Mouse (Mus musculus) midbrain, embryonic 12.5 days (tissue): Measurements from ENCODE around the gene Ankrd24. TPM values are rescaled to one million over a fixed set of nuclear protein-coding genes. Genes with fewer than 3 reads are reported as not detected.
A peak's percentile ranks its signal among the peaks of the same experiment; 100 is the strongest.

Source experiments
- ATAC-seq: fragments of 200-750 bp; cut with Nextera tagmentation; 2 replicates; pipeline ENCODE4 v1.8.0; 2017; ENCODE audit warnings: low read depth, moderate TSS enrichment, moderate library complexity; ENCODE audit not compliant: low FRiP score
- H3K27ac ChIP-seq: fragments of 300-500 bp; sonication (generic); replicated peaks from 2 replicates; pipeline ENCODE4 v1.5.1; 2016; ENCODE audit warnings: mild to moderate bottlenecking
- H3K27me3 ChIP-seq: fragments of 300-500 bp; sonication (generic); 2 replicates; pipeline ENCODE4 v1.6.1; 2016; ENCODE audit warnings: mild to moderate bottlenecking
- H3K36me3 ChIP-seq: fragments of 300-500 bp; sonication (generic); 2 replicates; pipeline ENCODE4 v1.6.1; 2016
- H3K4me1 ChIP-seq: fragments of 300-500 bp; sonication (generic); 2 replicates; pipeline ENCODE4 v1.6.1; 2016
- H3K4me2 ChIP-seq: fragments of 300-500 bp; sonication (generic); replicated peaks from 2 replicates; pipeline ENCODE4 v1.6.1; 2016; ENCODE audit warnings: mild to moderate bottlenecking, moderate library complexity
- H3K4me3 ChIP-seq: fragments of 300-500 bp; sonication (generic); 2 replicates; pipeline ENCODE4 v1.5.1; 2016; ENCODE audit warnings: mild to moderate bottlenecking
- H3K9ac ChIP-seq: fragments of 300-500 bp; sonication (generic); replicated peaks from 2 replicates; pipeline ENCODE4 v1.6.1; 2016; ENCODE audit warnings: mild to moderate bottlenecking, moderate library complexity
- H3K9me3 ChIP-seq: fragments of 300-500 bp; sonication (generic); 2 replicates; pipeline ENCODE4 v1.6.1; 2016; ENCODE audit warnings: mild to moderate bottlenecking
- WGBS: fragments of 180-500 bp; shearing (Covaris S2); methylation state at CpG from one replicate; pipeline ENCODE4 v1.1.7; 2016; 5-methylcytosine and 5-hydroxymethylcytosine counted together
- polyA plus RNA-seq: library from polyadenylated mRNA; unstranded; fragments of >200 nt; fragmentation: Nextera tagmentation; extraction: Ambion mirVana; gene quantifications from 2 replicates; pipeline ENCODE4 v1.2.1, GENCODE M21; 2016

The Ankrd24 gene
- polyA plus RNA-seq: 6.3 and 7.4 TPM in 2 replicates

DNA sequence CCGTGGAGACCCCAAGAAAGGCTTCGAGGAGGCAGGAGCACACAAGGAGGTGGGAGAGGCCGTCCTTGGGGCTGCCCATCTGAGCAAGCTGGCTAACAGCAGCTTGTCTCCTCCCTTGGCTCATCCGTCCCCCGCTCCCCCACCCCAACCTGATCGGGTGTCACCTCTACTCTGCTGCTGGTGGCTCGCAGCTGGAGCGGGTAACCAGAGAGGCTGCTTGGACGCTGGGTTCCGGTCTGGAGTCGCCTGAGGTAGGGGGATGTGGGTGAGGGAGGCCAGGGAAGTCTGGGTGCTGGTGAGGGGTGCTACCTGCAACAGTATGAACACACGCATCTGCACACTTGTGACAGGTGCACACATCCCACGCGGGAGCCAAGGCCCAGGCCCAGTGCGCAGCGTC is at the start of gene Ankrd24:
Gene Ankrd24, plus strand, starts transcription at position 151 of the 400 bp plus-strand sequence.
- H3K4me1 ChIP-seq: peaks cover 23% of the 10 kb centered on the region
- peaks cover 25% of the 10 kb centered on the region for H3K36me3 ChIP-seq
- 84% methylated on average over 16 of the region's 16 CpGs for WGBS
- peak within 1 kb of the TSS; percentile 80 for H3K4me2 ChIP-seq
- H3K4me3 ChIP-seq: peak within 1 kb of the TSS; percentile 65
- peak within 1 kb of the TSS; percentile 85 for H3K27ac ChIP-seq
- no peak for ATAC-seq
- H3K9me3 ChIP-seq: no peaks in the 10 kb centered on the region
- peaks cover 23% of the 10 kb centered on the region; the same call in 1 of the 2 replicates for H3K27me3 ChIP-seq
- peak within 1 kb of the TSS; percentile 71 for H3K9ac ChIP-seq

DNA sequence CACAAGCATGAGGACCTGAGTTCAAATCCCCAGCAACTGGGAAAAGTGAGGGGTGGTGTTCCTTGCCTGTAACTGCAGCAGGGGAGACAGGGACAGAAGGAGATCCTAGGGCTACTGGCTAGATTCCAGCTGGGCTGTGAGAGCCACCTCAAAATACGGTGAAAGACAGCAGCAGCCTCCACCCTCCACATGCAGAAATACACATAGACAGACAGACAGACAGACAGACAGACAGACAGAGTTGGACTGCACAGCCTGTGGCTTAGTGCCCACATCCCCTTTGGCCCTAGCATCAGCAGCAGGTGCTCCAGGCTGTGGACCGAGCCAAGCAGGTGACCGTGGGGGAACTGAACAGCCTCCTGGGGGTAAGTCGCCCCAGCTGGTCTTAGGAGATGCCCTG is 48.4 kb upstream of the Ankrd24 start:
- Histone ChIP-seq H3K4me2 (no peak overlapping the region), H3K4me1 (peaks cover 21% of the 10 kb centered on the region), H3K27ac (no peak overlapping the region), H3K9me3 (no peaks in the 10 kb centered on the region), H3K9ac (no peak overlapping the region), H3K36me3 (no peaks in the 10 kb centered on the region), H3K27me3 (peaks cover 93% of the 10 kb centered on the region), H3K4me3 (no peak overlapping the region)
- 79% methylated on average over 4 of the region's 4 CpGs for WGBS
- no peak for ATAC-seq

- Histone ChIP-seq H3K27me3 (peaks cover 90% of the 10 kb centered on the region), H3K4me1 (peaks cover 15% of the 10 kb centered on the region), H3K36me3 (no peaks in the 10 kb centered on the region), H3K4me3 (no peak overlapping the region), H3K4me2 (no peak overlapping the region), H3K9ac (no peak overlapping the region), H3K9me3 (no peaks in the 10 kb centered on the region), H3K27ac (no peak overlapping the region)
- no peak for ATAC-seq
- WGBS: 63% methylated on average over 25 of the region's 25 CpGs
These were observed 47.8 kb upstream of the Ankrd24 start for GRCm38 (mm10) chr10:81580441-81581070.

- Histone ChIP-seq H3K9me3 (no peaks in the 10 kb centered on the region), H3K27me3 (peaks cover 89% of the 10 kb centered on the region), H3K9ac (no peak overlapping the region), H3K4me3 (no peak overlapping the region), H3K4me2 (no peak overlapping the region), H3K36me3 (no peaks in the 10 kb centered on the region), H3K27ac (no peak overlapping the region), H3K4me1 (peaks cover 9% of the 10 kb centered on the region; the same call in 1 of the 2 replicates)
- no peak for ATAC-seq
- 29% methylated on average over 6 of the region's 6 CpGs for WGBS
These were observed 45.0 kb upstream of the Ankrd24 start for GRCm38 (mm10) chr10:81583347-81583746.

- no peaks in the 10 kb centered on the region for H3K4me1 ChIP-seq
- ATAC-seq: no peak
- H3K4me3 ChIP-seq: no peak overlapping the region
- no peak overlapping the region for H3K27ac ChIP-seq
- no peaks in the 10 kb centered on the region for H3K9me3 ChIP-seq
- H3K27me3 ChIP-seq: peaks cover 82% of the 10 kb centered on the region
- H3K36me3 ChIP-seq: no peaks in the 10 kb centered on the region
- H3K4me2 ChIP-seq: no peak overlapping the region
- 73% methylated on average over 7 of the region's 7 CpGs for WGBS
- no peak overlapping the region for H3K9ac ChIP-seq
These were observed 39.6 kb upstream of the Ankrd24 start for GRCm38 (mm10) chr10:81588739-81589138.

- no peak overlapping the region for H3K27ac ChIP-seq
- no peak overlapping the region for H3K9ac ChIP-seq
- no peaks in the 10 kb centered on the region for H3K36me3 ChIP-seq
- H3K27me3 ChIP-seq: peaks cover 90% of the 10 kb centered on the region
- no peak overlapping the region for H3K4me3 ChIP-seq
- H3K9me3 ChIP-seq: no peaks in the 10 kb centered on the region
- WGBS: 77% methylated on average over 9 of the region's 9 CpGs
- no peak for ATAC-seq
- H3K4me1 ChIP-seq: peaks cover 15% of the 10 kb centered on the region
- H3K4me2 ChIP-seq: no peak overlapping the region
These were observed 36.5 kb upstream of the Ankrd24 start for GRCm38 (mm10) chr10:81591846-81592245.

DNA sequence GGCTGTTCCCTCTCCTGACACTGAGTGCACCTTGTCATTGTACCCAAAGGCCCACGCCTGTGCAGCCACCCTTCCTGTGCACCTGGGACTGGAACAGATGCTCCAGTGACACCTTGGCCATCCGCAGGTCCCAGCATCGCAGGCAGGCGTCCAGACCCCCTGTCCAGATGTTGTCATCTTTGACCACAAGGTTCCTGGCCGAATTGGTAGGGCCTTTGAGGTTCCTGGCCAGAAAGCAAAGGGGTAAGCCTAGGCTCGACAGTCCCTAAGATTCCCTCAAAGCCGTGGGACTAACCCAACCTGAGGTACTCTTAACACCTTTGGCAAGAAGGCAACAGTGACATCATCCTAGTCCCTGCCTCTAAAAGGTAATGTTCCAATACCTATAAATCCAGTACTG is 35.7 kb upstream of the Ankrd24 start:
- Histone ChIP-seq H3K4me3 (no peak overlapping the region), H3K27me3 (peaks cover 90% of the 10 kb centered on the region), H3K36me3 (no peaks in the 10 kb centered on the region), H3K4me2 (no peak overlapping the region), H3K9ac (no peak overlapping the region), H3K9me3 (no peaks in the 10 kb centered on the region), H3K4me1 (peaks cover 23% of the 10 kb centered on the region), H3K27ac (no peak overlapping the region)
- ATAC-seq: no peak
- 80% methylated on average over 7 of the region's 7 CpGs for WGBS

- Histone ChIP-seq H3K9me3 (no peaks in the 10 kb centered on the region), H3K4me1 (peaks cover 26% of the 10 kb centered on the region), H3K9ac (no peak overlapping the region), H3K27me3 (peaks cover 91% of the 10 kb centered on the region), H3K4me2 (no peak overlapping the region), H3K4me3 (no peak overlapping the region), H3K27ac (no peak overlapping the region), H3K36me3 (no peaks in the 10 kb centered on the region)
- 67% methylated on average over 4 of the region's 4 CpGs for WGBS
- no peak for ATAC-seq
These were observed 35.1 kb upstream of the Ankrd24 start for GRCm38 (mm10) chr10:81593223-81593622.

- Histone ChIP-seq H3K36me3 (no peaks in the 10 kb centered on the region), H3K9ac (no peak overlapping the region), H3K27ac (no peak overlapping the region), H3K9me3 (no peaks in the 10 kb centered on the region), H3K4me2 (no peak overlapping the region), H3K27me3 (peaks cover 92% of the 10 kb centered on the region), H3K4me3 (no peak overlapping the region), H3K4me1 (peaks cover 26% of the 10 kb centered on the region)
- 80% methylated on average over 18 of the region's 18 CpGs for WGBS
- no peak for ATAC-seq
These were observed 34.4 kb upstream of the Ankrd24 start for GRCm38 (mm10) chr10:81593935-81594334.

- H3K9ac ChIP-seq: peak overlapping the region; percentile 24; the same call in 1 of the 2 replicates
- H3K4me2 ChIP-seq: no peak overlapping the region
- H3K27me3 ChIP-seq: peaks cover 97% of the 10 kb centered on the region
- H3K4me1 ChIP-seq: peaks cover 30% of the 10 kb centered on the region
- H3K36me3 ChIP-seq: no peaks in the 10 kb centered on the region
- no peak for ATAC-seq
- H3K27ac ChIP-seq: no peak overlapping the region
- WGBS: 43% methylated on average over 5 of the region's 5 CpGs
- no peak overlapping the region for H3K4me3 ChIP-seq
- H3K9me3 ChIP-seq: no peaks in the 10 kb centered on the region
These were observed 32.7 kb upstream of the Ankrd24 start for GRCm38 (mm10) chr10:81595599-81595998.

- Histone ChIP-seq H3K4me2 (peak overlapping the region; percentile 42), H3K9me3 (no peaks in the 10 kb centered on the region), H3K36me3 (no peaks in the 10 kb centered on the region), H3K9ac (peak overlapping the region; percentile 35), H3K4me3 (no peak overlapping the region), H3K27ac (peak overlapping the region; percentile 65; the same call in 1 of the 2 replicates), H3K4me1 (peaks cover 39% of the 10 kb centered on the region), H3K27me3 (peaks cover 95% of the 10 kb centered on the region)
- no peak for ATAC-seq
- 0% methylated on average over 10 of the region's 10 CpGs for WGBS
These were observed 31.7 kb upstream of the Ankrd24 start for GRCm38 (mm10) chr10:81596611-81597010.

- ATAC-seq: peak; percentile 21; the same call in 1 of the 2 replicates
These were observed 31.0 kb upstream of the Ankrd24 start for GRCm38 (mm10) chr10:81597137-81597950.

More at GRCm38 (mm10) chr10:81597137-81597950, 31.0 kb upstream of the Ankrd24 start:
- Histone ChIP-seq H3K4me2 (peak overlapping the region; percentile 42), H3K27ac (peak overlapping the region; percentile 65), H3K36me3 (no peaks in the 10 kb centered on the region), H3K9me3 (no peaks in the 10 kb centered on the region), H3K27me3 (peaks cover 95% of the 10 kb centered on the region), H3K4me3 (no peak overlapping the region), H3K4me1 (peaks cover 44% of the 10 kb centered on the region), H3K9ac (peak overlapping the region; percentile 31; the same call in 1 of the 2 replicates)
- WGBS: 12% methylated on average over 12 of the region's 12 CpGs
